Mouse (Mus musculus): ENCODE results near the gene Pla2g4e.

The Pla2g4e gene

DNA sequence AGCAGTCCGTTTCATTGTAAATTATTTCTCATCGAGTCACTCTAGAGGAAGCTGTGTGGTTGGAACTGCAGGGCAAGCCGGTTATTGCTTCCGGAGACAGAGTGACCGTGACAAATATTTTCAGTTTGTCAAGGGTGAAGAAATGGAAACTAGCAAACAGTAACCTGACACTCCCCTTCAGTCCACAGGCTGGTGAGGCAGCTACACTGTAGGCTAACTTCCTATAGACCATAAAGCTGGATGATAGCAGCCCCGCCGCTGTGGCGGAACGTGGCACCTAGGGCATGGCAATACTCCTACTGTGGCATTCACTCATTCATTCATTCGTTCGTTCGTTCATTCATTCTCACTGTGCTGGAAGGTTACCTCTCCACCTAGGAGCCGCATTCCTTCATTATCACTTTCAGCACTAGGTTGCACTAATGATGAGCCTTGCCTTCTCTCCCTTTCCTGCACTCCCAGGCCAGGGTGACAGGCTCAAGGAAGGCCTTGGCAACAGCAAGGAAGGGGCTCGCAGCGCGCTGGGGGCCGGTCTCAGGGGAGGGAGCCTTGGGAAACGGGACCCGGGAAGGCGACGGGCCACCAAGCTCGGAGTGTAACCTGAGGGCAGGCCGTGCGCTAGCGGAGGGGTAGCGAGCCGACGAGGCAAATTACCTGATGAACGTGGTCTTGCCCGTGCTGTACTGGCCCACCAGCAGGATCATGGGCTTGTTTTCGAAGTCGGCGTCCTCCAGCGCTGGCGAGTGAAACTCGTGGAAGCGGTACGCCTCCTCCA lies 91.4 kb downstream of the Pla2g4e start:
- DNase-seq: peak; percentile 28

DNA sequence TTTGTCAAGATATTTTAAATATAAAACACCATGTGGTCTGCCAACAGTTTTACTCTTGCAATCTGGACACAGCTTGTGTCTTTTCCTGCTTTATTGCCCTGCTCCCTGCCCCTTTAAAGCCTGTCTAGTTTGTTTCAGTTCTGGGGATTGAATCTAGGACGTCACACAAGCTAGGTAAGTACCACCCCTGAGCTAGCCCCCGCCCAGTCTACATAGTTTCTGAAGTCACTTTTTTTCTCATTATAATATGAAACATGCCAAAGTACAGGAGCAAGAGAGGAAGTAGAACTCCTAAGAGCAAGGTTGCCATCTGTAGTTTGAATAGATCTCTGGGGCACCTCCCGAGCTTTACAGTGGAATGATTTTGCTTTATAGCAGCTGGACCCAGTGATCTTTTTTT lies 94.6 kb downstream of the Pla2g4e start:
- DNase-seq: no peak

DNA sequence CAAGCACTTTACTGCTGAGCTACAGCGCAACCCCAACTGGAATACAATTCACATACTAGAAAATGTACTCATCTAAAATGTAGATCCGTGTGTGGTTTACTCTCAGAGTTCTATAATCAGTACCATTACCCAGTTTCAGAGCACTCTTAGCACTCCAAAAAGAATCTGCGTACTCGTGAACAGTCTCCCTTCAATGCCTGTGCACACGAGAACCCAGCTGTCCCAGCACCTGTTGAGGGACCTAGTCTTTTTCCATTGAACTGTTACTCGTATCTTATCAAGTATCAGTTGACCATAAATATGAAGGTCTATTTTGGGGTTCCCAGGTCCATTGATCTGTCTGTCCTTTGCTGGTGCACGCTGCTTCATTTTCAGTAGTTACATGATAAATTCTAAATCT lies 95.5 kb downstream of the Pla2g4e start:
- DNase-seq: no peak

DNA sequence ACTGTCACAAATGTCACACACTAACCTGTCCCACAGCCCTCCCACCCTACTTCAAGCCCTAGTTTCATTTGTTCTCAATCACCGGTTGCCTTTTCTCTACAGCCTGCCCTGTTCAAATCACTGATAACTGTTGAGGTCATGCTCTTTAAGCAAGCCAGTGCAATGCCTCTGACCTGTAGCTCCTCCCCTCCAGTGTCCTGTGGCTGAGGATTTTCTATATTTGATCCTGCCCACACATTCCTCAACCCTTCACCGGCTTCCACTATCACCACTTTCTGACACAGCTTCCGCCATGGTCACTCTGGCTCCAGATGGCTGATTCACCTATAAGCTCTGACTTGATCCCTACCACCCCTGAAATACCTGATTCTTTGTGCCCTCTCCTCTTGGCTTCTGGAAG lies 97.1 kb downstream of the Pla2g4e start:
- no peak for DNase-seq

DNA sequence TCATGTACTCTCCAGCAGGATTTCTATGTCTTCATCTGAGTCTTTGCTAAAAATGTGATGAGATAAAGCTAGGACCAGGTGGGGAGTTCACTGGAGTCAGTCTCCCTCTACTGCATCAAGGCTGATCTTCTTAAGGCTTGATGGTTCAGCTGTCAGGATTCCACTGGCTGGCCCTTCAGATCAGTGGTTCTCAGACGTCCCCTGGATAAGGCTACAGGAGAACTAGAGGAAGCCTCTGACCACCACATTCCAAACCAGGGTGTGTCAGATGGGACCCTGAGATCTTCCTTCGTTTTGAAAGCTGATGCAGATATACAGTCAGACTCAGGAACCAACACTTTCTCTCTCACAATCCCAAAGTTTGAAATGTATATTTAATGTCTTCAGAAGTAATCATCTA lies 97.8 kb downstream of the Pla2g4e start:
- DNase-seq: no peak

DNA sequence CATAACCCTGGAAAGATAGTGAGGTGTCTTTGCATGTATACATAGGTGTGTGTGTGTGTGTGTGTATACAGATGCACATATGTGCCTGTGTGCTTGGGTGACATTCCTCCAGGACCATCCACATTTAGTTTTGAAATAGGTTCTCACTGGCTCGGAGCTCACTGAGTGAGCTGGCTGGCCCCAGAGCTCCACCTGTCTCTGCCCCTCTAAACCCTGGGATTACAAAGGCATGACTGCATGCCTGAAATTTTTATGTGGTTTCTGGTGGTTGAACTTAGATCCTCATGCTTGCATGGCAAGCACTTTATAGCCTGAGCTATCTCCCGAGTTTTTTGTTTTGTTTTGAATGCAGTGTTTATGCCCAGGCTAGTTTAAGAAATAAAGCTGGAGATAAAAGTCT lies 98.6 kb downstream of the Pla2g4e start:
- DNase-seq: no peak

DNA sequence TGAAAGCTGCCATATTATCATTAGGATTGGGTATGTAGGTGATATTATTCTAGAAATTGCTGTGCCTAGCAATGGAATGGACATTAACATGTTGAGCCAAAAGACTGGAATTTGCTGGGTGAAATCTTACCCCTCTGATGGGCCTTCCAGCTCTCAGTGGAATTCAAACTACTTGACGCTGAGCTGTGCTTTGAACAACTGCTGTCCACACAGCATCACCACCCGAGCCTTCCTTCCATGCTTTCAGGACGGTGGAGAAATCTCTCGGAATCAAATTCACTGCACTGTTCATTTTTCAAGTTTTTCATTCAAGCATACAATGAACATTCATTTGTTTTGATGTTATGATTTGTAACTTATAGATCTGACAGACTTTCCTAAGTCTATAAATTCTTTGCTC lies 100.7 kb downstream of the Pla2g4e start:
- no peak for DNase-seq

DNA sequence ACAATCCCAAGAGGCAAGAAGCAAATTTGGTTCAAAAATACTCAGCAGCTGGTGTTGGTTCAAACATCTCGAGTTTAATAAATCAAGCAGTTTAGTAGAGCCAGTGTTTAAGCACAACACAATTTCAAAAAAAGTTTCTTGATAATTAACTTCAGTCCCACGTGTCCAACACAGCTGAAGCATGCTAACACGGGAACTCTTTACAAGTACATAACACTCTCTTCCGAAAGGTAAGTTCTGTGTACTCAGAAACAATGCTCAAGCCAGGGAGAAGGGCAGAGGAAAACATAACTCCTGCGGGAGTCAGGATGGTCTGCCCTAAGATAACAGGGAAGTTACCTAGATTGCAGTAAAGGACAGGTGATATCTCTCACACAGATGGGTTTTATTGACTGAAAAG lies 102.8 kb downstream of the Pla2g4e start:
- DNase-seq: no peak

DNA sequence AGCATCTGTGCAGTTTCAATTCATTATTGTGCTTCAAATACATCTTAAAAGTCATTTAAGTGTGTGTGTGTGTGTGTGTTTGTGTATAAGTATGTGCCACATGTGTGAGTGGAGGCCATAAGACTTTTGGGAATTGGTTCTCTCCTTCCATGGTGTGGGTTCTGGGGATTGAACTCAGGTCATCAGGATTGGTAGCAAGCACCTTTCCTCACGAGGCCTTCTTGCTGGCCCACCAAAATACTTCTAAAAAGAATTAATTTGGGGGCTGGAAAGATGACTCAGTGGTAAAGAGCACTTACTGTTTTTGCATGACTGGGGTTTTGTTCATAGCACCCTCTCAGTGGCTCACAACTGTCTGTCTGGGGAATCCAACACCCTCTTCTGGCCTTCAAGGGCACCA lies 103.5 kb downstream of the Pla2g4e start:
- DNase-seq: no peak

DNA sequence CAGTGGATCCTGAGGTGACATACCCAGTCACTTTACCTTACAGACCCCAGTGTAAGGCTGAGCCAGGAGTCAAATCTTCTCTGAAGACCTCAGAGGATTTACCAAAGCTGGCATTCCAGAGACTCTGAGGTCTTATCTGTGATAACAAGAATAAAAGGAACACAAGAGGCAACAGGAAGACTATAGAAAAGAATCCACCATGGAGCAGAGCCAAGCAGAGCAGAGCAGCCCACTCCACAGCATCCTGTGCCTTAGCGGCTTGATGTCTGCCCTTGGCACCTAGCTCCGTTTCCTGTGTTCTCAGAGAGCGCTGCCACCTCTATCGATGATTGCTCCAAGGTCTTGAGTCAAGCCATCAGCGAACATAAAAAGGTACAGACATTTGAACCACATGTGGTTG lies 104.8 kb downstream of the Pla2g4e start:
- no peak for DNase-seq

DNA sequence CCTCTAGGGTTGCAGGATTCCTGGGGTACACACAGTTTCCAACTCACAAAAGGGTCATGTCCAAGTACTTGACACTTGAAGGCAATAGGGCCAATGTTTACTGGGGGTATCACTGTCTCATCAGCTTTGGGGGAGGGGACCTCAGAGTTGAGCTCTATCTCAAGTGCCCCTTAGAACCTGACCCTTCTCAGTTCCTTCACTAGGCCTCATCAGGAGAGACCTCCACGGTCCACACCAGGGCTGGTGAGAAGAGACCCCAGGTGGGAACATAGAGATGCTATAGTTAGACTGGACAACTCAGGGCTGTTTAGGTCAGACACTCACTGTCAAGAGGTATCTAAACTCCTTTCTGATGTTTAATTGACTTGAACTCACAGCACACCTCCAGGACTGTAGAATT lies 106.0 kb downstream of the Pla2g4e start:
- DNase-seq: no peak

DNA sequence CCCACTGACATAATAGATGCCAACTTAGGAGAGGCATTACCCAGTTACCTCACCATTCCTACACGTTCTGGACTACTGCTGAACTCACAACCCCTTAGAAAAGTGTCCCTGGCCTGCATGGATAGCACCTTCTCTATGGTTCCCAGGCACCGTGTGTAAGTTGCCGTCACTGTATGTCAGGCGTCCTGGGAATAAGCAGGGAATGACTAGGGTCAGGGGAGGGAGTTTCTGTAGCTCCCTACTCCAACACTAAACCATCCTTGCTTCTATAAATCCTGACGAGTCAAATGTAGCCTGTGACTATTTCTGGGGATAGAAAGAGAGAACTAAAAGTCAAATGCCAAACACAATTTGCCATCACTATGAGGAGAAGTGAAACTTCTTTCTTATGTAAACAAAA lies 107.9 kb downstream of the Pla2g4e start:
- DNase-seq: no peak

DNA sequence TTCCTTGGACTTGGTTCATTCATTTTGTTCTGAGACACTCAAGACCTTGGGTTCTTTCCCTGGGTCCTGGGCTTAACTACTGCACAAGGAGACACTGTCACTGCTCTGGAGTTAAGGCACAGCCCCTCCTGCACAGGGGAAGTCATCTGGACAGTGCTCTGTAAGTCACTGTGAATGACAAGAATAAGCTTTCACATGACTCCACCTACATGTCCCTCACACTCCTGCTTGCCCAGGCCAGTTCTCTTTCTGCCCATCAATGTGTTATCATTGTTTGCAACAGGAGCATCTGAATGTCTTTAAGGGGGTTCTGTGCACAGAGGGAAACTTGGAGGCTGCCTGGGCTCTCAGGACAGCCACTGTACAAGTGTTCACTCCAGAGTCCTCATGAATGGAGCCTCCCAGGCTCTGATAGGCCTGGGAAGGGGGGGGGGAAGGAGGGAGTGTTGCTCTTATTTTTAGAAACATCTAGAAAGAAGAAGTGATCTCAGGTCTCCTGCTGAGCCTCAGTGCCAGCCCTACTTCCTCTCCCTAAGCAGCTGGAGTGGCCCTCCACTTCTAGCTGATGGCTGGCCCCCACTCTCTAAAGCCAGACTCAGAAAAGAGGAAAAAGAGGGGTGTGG lies 110.6 kb downstream of the Pla2g4e start:
- no peak for DNase-seq

DNA sequence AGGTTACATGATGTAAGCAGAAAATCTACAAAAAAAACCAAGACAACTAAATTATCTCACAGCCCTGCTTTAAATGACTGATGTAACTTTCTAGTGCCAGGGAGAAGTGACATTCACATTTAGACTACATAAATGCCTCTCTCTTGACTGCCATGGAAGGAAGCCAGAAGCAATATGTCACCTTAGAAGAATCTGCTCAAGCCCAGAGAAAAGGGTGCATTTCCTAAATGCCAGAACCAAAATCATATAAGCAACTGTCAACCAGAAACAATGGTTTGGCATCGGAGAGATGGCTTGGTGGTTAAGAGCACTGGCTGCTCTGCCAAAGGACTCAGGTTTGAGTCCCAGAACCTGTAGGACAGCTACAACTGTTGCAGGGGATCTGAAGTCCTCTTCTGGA lies 113.3 kb downstream of the Pla2g4e start:
- no peak for DNase-seq

DNA sequence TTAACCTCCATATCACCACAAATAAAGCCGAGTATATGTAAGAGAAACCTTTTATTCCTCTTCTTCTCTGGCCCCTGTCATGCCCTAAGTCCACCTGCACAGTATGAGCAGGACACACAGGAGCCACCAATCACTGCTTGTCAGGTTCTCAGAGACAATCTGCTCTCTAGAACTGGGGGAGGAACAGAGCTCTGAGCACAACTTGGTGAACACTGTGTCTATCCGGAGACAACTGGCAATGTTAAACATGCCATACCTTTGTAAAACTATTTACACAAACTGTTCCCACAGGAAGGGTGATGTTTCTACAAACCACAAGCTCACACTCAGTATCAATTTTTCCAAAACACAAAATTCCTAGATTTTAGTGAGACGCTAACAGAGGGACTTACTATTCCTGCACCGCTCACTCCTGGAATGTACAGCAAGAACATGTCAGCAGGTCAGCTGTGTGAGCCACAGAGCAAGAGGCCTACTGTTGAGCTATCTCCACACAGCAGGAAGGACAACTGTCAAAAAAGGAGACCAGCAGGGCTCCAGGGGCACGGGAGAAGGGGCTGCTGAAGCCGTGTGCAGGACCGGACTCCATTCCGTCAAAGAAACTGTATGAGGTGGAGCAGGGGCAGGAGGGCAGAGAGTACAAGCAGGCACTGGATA lies 115.8 kb downstream of the Pla2g4e start:
- no peak for DNase-seq

DNA sequence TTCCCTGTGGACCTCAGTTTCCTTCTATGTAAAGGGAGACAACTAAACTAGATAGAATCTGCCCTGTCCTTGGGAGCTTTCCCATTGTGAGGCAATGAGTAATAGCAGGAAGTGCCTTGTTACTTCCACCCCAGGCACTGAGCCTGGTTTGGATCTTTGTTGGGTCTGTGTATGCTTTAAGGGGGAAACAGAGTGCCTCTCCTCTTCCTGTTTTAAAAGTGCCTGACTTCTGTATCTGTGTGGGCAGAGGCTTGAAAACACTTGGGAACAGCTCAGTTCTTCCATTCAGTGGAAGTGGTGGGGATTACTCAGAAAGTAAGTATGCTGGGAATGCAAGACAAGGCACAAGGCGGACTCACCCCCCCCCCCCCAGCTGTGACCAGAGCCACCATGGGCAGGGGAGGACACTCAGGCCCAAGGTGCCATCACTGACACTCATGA lies 116.5 kb downstream of the Pla2g4e start:
- DNase-seq: peak; percentile 55

DNA sequence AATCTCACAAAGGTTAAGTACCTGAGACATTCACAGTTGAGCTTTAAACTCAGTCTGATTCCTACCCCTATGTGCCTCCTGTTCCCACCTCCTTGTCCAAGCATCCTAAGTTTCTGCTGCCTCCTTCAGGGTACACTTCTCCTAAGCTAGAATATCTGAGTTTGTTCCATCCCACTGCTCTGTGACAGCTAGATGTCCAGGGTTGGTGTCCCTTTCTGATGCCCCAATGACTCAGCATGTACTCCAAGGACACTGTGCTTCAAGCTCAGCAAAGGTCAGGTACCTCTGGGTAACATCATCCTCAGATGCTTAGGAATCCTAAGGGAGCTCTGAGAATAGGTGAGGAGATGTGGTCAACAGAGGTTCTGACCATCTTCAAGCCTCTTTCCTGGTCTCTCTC lies 117.1 kb downstream of the Pla2g4e start:
- no peak for DNase-seq

DNA sequence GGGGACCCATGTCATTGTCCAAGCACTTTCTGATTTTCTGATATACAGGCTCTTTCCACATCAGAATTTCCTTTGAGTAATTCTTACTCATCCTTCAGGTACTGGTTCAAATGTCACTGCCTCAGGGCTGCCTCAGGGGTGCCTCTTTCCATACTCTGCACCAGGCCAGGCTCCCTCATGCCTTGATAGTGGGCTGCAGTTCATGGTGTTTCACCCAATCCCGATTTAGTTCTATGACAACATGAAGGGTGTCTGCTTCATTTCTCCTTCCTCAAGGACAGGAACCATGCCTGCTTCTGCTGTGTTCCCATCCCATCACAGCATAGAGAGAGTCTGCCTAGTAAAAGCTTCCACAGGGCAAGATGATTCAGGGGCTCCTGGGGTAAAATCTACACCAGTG lies 118.2 kb downstream of the Pla2g4e start:
- DNase-seq: no peak

DNA sequence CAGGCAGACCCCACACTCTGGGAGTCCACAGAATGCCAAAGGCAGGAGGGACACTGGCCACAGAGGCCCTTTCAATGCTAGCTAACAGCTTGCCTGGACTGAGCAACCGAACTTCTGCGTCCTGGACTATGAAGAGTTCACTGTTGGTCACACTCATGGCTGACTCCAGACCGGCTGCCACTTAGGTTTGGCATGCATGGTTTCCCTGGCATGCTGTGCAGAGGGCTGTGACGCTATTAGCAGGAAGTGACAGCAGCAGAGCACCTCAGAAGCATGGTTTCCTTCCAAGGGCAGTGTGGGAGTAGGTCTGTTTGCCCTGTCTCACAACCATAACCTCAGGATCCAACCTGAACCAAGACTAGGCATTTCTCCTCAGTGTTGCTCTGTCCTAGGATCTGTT lies 118.7 kb downstream of the Pla2g4e start:
- DNase-seq: no peak

DNA sequence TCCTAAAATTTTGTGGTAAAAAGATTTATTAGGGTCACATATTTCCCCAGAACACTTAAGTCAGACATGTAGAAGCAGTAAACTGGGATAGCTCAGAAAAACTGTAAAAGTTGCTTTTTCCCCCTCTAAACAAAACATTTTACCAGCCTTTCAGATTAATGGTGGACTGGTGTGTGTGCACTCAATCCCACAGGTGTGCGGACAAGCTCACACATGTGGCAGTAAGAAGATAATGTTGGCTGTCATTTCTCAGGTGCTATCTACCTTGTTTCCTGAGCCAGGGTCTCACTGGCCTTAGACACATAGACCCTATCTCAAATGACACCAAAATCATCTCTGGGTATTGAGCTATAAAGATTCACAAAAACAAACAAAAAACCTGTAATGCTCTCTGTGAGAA lies 119.7 kb downstream of the Pla2g4e start:
- no peak for DNase-seq

DNA sequence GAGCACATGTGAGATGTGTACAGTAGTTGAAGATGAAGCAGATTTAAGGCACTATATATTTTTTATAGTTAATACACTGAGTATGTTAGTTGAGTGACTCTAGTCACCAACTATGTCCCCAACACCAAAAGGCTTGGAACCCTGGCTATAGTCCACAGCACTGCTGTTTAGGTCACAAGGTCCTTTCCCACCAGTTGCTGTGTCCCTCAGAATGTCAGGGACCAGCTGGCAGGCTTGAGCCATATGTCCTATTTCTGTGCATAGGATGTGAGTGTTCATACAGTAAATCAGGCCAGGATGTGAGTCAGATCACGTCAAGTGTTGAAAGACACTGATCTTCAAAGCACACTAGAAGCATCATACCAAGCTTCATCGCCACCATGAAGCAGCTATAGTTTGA lies 120.2 kb downstream of the Pla2g4e start:
- DNase-seq: no peak

DNA sequence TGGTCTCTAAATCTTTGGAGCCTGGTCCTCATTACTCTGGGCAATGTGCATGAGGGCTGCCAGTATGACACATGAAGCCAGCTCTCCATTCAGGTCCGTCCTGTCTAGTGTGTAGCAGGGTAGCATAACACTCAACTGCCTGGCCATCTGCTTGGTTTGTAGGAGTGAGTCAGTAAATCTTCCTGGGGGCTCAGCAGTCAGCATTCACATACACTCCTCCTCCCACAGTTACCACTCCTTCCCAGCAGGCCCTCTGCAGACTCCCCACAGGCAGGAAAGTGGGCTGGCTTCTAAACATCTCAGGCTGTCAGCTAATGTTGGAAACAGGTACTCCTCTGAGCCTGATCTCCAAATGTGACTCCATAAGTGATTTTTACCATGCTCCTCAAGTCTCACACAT lies 121.0 kb downstream of the Pla2g4e start:
- no peak for DNase-seq

DNA sequence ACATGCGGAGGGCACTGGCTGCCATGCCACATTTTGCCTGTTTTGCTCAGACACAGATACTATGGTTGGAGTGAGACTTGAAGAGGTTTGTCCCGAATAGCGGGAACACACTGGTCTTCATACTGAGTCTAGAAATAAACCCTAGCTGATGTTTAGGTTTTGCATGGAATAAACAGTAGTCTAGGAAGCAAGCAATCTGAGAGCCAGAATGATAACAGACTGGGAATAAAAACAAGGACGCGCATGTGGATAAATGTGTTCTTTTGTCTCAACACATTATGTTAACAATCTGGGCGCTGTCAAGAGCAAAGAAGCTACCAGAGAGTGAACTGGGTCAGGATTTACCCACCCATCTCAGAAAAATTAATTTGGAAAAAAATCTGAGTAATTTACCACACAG lies 122.2 kb downstream of the Pla2g4e start:
- no peak for DNase-seq

DNA sequence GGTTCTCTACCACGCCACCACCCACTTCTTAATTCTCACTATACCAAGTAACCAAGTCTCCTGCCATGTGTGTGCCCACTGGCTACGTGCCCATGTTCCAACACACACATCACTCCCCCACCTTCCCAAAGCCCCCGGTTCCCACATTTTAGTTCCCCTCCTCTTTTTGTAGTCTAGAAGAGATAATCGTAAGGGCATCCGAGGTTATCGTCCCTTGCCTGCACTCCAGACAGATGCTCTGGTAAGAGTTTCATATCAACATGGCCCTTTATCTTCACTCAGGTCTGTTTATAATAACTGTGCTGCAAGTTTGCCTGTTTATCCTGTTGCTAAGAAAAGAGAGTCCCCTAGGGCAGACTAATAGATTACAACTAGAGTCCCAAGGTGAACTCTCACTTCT lies 127.8 kb downstream of the Pla2g4e start:
- no peak for DNase-seq
